Mouse (Mus musculus): ENCODE data around the gene 4930442H23Rik. TPM values are rescaled to one million over a fixed set of nuclear protein-coding genes. Genes with fewer than 3 reads are reported as not detected.

The 4930442H23Rik gene
- polyA plus RNA-seq, 1 experiment: not detected

DNA sequence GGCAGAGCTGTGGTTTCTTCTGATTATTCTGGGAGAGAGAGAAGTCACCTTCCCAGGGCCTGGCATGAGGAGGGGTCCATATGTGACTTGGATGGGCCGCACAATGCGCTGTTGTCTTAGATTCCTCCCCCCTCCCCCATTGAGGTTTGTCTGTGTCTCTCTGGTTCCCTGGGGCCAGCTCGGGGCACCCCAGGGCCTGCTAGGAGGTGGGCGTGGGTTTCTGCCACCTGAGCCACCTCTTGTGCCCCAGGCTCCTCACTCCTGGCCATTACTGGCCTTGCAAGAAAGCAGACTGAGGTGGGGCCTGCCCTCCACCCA is 44.2 kb downstream of the 4930442H23Rik start:
- Histone ChIP-seq H3K27me3 (ENCODE audit: control insufficient read depth, insufficient read depth, low read length) (no peaks in the 10 kb centered on the region), H3K27ac (ENCODE audit: insufficient read depth, low read length) (peak overlapping the region; percentile 27), H3K4me3 (replicated peaks; ENCODE audit: insufficient read depth, low read depth, low read length) (peak overlapping the region; percentile 80), H3K4me1 (ENCODE audit: control insufficient read depth, insufficient read depth, low read length) (peaks cover 37% of the 10 kb centered on the region)
- 29% methylated on average over 4 of the region's 4 CpGs for WGBS
- no peak for TF ChIP-seq POLR2A (IDR thresholded peaks at IDR 0.05; ENCODE audit: borderline replicate concordance, insufficient read depth, low read length)
- no peak for TF ChIP-seq CTCF (IDR thresholded peaks at IDR 0.05; ENCODE audit: borderline replicate concordance, insufficient read depth, low read depth, low read length)
- DNase-seq: no peak

DNA sequence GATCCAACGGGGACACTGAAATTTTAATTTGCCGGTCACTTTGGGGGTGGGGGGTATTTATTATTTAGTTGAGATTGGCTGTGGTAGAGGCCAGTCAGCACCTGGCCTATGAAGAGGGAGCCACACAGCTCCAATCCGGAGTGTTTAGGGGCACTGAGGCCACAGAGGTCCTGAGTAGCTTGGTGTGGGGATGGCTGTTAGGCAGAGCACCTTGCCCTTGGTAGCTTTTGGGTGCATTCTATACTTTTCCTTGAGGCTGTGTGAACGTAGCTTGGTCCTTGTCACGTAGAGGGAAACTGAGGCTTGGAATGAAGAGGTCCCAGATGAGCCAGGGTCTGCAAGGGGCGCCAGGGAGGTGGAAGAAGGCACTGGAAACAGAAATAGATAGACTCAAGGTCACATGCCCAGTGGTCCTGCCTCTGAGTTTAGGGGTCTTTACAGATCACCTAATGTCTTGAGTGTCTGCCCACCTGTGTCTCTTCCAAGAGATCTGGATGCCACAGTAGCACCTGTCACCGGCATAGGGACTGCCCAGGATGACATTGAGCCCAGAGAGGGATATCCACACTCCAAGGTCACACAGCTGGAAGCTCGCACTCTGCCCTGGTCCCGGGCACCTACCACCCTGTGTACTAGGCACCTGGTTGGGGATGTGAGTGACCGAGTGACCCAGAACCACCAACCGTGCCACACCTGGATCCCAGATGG is 44.7 kb downstream of the 4930442H23Rik start:
- Histone ChIP-seq H3K4me1 (ENCODE audit: control insufficient read depth, insufficient read depth, low read length) (peaks cover 33% of the 10 kb centered on the region), H3K27ac (ENCODE audit: insufficient read depth, low read length) (peak overlapping the region; percentile 27), H3K4me3 (replicated peaks; ENCODE audit: insufficient read depth, low read depth, low read length) (peak overlapping the region; percentile 80), H3K27me3 (ENCODE audit: control insufficient read depth, insufficient read depth, low read length) (no peaks in the 10 kb centered on the region)
- no peak for DNase-seq
- TF ChIP-seq CTCF (IDR thresholded peaks at IDR 0.05; ENCODE audit: borderline replicate concordance, insufficient read depth, low read depth, low read length) (no peak), POLR2A (IDR thresholded peaks at IDR 0.05; ENCODE audit: borderline replicate concordance, insufficient read depth, low read length) (no peak)
- 18% methylated on average over 11 of the region's 11 CpGs for WGBS

DNA sequence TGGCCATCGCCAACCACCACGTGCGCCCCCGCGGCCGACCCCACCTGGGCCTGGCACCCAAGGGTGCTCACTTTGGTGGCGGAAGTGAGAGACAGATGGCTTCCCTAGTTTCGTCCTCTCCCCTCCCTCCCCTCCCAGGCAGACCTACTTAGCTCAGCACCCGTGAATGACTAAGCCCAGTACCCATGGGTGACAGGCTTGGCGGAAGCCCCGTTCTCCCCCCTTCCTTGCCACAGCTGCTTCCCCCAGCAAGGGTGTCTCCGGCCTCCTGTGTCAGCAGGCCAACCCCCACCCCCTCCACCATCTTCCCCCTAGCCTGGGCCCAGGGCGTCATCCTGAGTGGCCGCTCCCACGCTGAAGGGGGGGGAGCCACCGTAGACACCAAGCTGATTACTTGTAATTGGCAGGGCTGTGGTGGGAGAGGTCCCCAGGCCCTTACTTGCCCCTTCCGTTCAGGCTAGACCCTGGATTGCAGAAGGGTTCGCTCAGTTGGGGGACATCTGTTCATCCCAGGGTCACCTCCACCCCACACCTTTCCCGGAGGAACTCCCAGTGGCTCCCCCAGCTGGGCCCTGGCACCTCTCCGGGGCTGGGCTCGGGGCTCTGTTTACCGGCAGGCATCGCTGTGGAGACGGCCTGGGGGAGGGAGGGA is 45.4 kb downstream of the 4930442H23Rik start:
- Histone ChIP-seq H3K27me3 (ENCODE audit: control insufficient read depth, insufficient read depth, low read length) (no peaks in the 10 kb centered on the region), H3K4me1 (ENCODE audit: control insufficient read depth, insufficient read depth, low read length) (peaks cover 26% of the 10 kb centered on the region), H3K4me3 (replicated peaks; ENCODE audit: insufficient read depth, low read depth, low read length) (peak overlapping the region; percentile 80), H3K27ac (ENCODE audit: insufficient read depth, low read length) (peak overlapping the region; percentile 78)
- WGBS: 2% methylated on average over 24 of the region's 24 CpGs
- TF ChIP-seq CTCF (IDR thresholded peaks at IDR 0.05; ENCODE audit: borderline replicate concordance, insufficient read depth, low read depth, low read length): no peak
- TF ChIP-seq POLR2A (IDR thresholded peaks at IDR 0.05; ENCODE audit: borderline replicate concordance, insufficient read depth, low read length): 0 out of 2 replicates have a peak, but pooled peaks have one; percentile 24
- peak; percentile 64 to 68 for DNase-seq

DNA sequence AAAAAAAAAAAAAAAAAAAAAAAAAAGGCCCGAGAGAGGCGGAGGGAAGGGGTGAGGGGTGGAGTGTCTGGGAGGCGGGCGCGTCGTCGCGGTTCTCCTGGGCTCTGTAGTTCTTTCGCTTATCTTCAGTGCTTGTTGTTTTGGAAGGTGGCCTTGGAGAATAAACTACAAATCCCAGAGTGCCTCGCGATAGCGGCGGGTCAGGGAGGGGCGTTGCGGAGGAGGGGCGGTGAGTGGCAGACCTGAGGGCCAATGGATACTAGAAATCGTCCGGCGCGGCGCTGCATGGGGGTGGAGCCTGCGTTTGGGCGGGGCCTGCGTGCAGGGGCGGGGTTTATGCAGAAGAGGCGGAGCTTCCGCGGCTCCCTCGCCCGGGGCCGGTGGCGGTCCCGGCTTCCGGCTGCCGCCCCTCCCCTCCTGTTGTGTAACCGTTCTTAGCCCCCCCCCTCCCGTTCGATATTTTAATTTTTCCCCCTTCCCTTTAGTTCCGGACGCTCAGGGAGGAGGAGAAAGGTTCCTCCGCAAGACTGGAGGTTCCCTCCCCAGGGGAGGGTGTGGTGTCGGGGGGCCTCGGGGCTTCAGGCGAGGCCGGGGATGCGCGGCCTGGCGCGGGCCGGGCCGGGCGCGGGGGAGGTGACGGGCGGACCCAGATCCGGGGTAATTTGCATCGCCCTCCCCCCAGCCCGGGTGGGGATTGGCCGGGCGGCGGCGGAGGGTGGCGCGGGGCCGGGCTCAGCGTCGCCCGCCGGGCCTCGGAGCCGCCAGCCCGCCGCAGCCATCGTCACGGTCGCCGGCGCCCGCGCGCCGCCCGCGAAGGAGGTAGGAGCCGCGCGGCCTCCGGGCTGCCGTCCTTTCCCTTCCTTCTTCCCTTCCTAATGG is 46.2 kb downstream of the 4930442H23Rik start:
- peak; percentile 99 to 100 for DNase-seq
- peaks cover 19% of the 10 kb centered on the region for H3K4me1 ChIP-seq (ENCODE audit: control insufficient read depth, insufficient read depth, low read length)
- WGBS: under 1% methylated on average over 68 of the region's 89 CpGs
- no peaks in the 10 kb centered on the region for H3K27me3 ChIP-seq (ENCODE audit: control insufficient read depth, insufficient read depth, low read length)
- no peak for TF ChIP-seq CTCF (IDR thresholded peaks at IDR 0.05; ENCODE audit: borderline replicate concordance, insufficient read depth, low read depth, low read length)
- TF ChIP-seq POLR2A (IDR thresholded peaks at IDR 0.05; ENCODE audit: borderline replicate concordance, insufficient read depth, low read length): no peak
- peak overlapping the region; percentile 80 for H3K4me3 ChIP-seq (replicated peaks; ENCODE audit: insufficient read depth, low read depth, low read length)
- peak overlapping the region; percentile 78 for H3K27ac ChIP-seq (ENCODE audit: insufficient read depth, low read length)

DNA sequence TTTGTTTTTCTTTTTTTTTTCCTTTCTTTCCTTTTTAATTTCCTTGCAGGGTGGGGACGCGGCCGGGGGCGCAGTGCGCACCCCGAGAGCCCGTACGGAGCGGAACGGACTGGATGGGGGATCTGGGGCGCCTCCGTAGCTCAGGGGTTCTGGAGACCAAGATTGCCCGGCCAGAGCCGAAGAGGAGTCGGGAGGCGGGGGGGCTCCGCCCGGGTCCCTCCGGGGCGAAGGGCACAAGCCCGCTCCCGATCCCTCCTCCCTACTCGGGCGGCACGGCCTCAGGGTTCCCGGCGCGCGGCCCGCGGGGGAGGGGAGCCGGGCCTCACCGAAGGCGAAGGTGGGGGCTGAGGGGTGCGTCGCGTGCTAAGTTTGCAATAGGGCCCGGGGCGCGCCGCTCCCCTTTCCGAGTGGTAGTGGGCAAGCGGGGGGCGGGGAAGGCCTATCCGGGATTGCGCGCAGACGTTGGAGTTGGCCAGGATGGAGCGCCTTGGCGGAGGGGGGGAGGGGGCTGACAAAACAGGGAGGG is 46.9 kb downstream of the 4930442H23Rik start:
- WGBS: under 1% methylated on average over 47 of the region's 50 CpGs
- Histone ChIP-seq H3K27me3 (ENCODE audit: control insufficient read depth, insufficient read depth, low read length) (no peaks in the 10 kb centered on the region), H3K4me3 (replicated peaks; ENCODE audit: insufficient read depth, low read depth, low read length) (peak overlapping the region; percentile 66), H3K27ac (ENCODE audit: insufficient read depth, low read length) (peak overlapping the region; percentile 93), H3K4me1 (ENCODE audit: control insufficient read depth, insufficient read depth, low read length) (peaks cover 12% of the 10 kb centered on the region)
- TF ChIP-seq POLR2A (IDR thresholded peaks at IDR 0.05; ENCODE audit: borderline replicate concordance, insufficient read depth, low read length): no peak
- TF ChIP-seq CTCF (IDR thresholded peaks at IDR 0.05; ENCODE audit: borderline replicate concordance, insufficient read depth, low read depth, low read length): no peak
- DNase-seq: peak; percentile 84 to 86

DNA sequence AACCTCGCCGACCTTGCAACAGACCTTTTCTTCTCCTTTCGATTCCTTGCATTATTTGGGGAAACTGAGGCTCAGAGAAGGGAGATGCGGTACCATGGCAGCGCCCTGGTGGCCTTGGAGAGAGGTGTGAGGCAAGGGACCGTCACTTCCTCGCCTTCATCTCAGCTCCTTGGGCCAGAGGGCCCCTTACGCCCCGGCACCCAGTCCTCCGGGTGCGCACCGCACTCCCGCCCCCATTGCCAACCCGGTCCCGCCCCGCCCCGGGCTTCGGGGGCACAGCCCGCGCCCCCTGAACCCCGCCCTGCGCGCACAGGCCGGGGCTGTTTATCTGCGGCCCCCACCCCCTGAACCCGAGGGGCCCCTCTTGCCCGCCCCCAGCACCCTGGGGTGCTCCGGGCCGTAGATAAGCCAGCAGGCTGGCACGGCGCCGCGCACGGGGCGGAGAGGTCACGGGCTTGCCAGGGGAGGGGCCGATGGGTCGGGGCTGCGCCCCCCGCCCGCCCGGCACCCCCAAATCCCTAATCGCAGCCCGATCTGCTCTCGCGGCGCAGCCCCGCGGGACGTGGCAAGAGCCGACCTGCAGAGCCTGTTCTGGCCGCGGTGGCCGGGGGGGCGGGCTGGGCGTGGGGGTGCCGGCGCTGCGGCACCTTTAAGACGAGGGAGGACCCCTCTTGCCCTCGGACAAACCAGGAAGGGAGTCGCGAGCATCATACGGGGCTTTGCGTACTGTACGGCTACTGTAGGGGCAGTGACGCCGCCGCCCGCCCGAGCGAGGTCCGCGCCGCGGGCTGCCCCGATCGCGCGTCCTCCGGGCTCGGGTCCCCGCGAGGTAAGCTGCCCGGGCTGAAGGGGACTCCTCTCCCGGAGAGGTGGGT is 47.6 kb downstream of the 4930442H23Rik start:
- peak overlapping the region; percentile 66 for H3K4me3 ChIP-seq (replicated peaks; ENCODE audit: insufficient read depth, low read depth, low read length)
- TF ChIP-seq POLR2A (IDR thresholded peaks at IDR 0.05; ENCODE audit: borderline replicate concordance, insufficient read depth, low read length) (peak; percentile 39; the same call in 1 of the 2 replicates), CTCF (IDR thresholded peaks at IDR 0.05; ENCODE audit: borderline replicate concordance, insufficient read depth, low read depth, low read length) (no peak)
- peaks cover 7% of the 10 kb centered on the region; the same call in 1 of the 2 replicates for H3K4me1 ChIP-seq (ENCODE audit: control insufficient read depth, insufficient read depth, low read length)
- peak; percentile 80 for DNase-seq
- peak overlapping the region; percentile 93 for H3K27ac ChIP-seq (ENCODE audit: insufficient read depth, low read length)
- 1% methylated on average over 86 of the region's 86 CpGs for WGBS
- no peaks in the 10 kb centered on the region for H3K27me3 ChIP-seq (ENCODE audit: control insufficient read depth, insufficient read depth, low read length)

All from cerebellum, adult 2 months (tissue).